In genomic region chr7:35317729-35318609, GRCm38 (mm10) we compare ENCODE assay signal across 1 mouse cellular context.
TF ChIP-seq lines count a peak whose summit lies in the region.

TSS of gene Gpatch1 (minus strand) at chr7:35318440.

TF ChIP-seq in MEL, 35 proteins besides CTCF, POLR2A, EP300 and RAD21 (continued from another document):
- TF ChIP-seq NRF1 (IDR thresholded peaks at IDR 0.05; ENCODE audit: insufficient read depth, low read depth, low read length, poor library complexity, severe bottlenecking) = no peak
- peak; percentile 98 for TF ChIP-seq SIN3A (IDR thresholded peaks at IDR 0.05; ENCODE audit: low read length)
- peak; percentile 43 for TF ChIP-seq MAX (IDR thresholded peaks at IDR 0.05; ENCODE audit: low read length)
- TF ChIP-seq TBP (IDR thresholded peaks at IDR 0.05; ENCODE audit: low read depth, low read length) = peak; percentile 65; the same call in 1 of the 2 replicates
- peak; percentile 62 for TF ChIP-seq TCF12 (IDR thresholded peaks at IDR 0.05; ENCODE audit: low read depth, low read length)
